Mouse (Mus musculus): ENCODE data around the gene Cntn4.

Cntn4 gene

GRCm38 (mm10) chr6:106465766-106466165 is 788.3 kb downstream of the Cntn4 start:
- no peak for DNase-seq

GRCm38 (mm10) chr6:106466267-106467029 is 789.0 kb downstream of the Cntn4 start:
- no peak for DNase-seq

GRCm38 (mm10) chr6:106471840-106472608 is 794.6 kb downstream of the Cntn4 start:
- no peak for DNase-seq

- DNase-seq: peak; percentile 38
Observed at GRCm38 (mm10) chr6:106473871-106474270, 796.4 kb downstream of the Cntn4 start.

GRCm38 (mm10) chr6:106481533-106481932 is 804.1 kb downstream of the Cntn4 start:
- no peak for DNase-seq

- peak; percentile 19 for DNase-seq
Observed at GRCm38 (mm10) chr6:106496303-106496702, 818.8 kb downstream of the Cntn4 start.

- peak; percentile 85 for DNase-seq
Observed at GRCm38 (mm10) chr6:106499166-106499565, 821.7 kb downstream of the Cntn4 start.

GRCm38 (mm10) chr6:106503961-106504360 is 826.5 kb downstream of the Cntn4 start:
- peak; percentile 72 for DNase-seq

- no peak for DNase-seq
Observed at GRCm38 (mm10) chr6:106520367-106520766, 842.9 kb downstream of the Cntn4 start.

- DNase-seq: no peak
Observed at GRCm38 (mm10) chr6:106543500-106543899, 866.0 kb downstream of the Cntn4 start.

GRCm38 (mm10) chr6:106561649-106562048 is 884.2 kb downstream of the Cntn4 start:
- no peak for DNase-seq

- DNase-seq: no peak
Observed at GRCm38 (mm10) chr6:106565316-106565715, 887.9 kb downstream of the Cntn4 start.

GRCm38 (mm10) chr6:106565769-106566459 is 888.5 kb downstream of the Cntn4 start:
- DNase-seq: no peak

- DNase-seq: no peak
Observed at GRCm38 (mm10) chr6:106566929-106567621, 889.6 kb downstream of the Cntn4 start.

- no peak for DNase-seq
Observed at GRCm38 (mm10) chr6:106580124-106580523, 902.7 kb downstream of the Cntn4 start.

- no peak for DNase-seq
Observed at GRCm38 (mm10) chr6:106593756-106594155, 916.3 kb downstream of the Cntn4 start.

- DNase-seq: peak; percentile 3
Observed at GRCm38 (mm10) chr6:106617081-106617480, 939.6 kb downstream of the Cntn4 start.

GRCm38 (mm10) chr6:106621188-106621749 is 943.8 kb downstream of the Cntn4 start:
- no peak for DNase-seq

GRCm38 (mm10) chr6:106643026-106643425 is 965.6 kb downstream of the Cntn4 start:
- DNase-seq: no peak

- DNase-seq: peak; percentile 51
Observed at GRCm38 (mm10) chr6:106645496-106646211, 968.2 kb downstream of the Cntn4 start.

- DNase-seq: no peak
Observed at GRCm38 (mm10) chr6:106646945-106647344, 969.5 kb downstream of the Cntn4 start.

All from layer of hippocampus, adult 9-11 months (tissue).